Mouse (Mus musculus): ENCODE data around the gene Ralgps2. TPM values are rescaled to one million over a fixed set of nuclear protein-coding genes. Genes with fewer than 3 reads are reported as not detected.

The Ralgps2 gene
- total RNA-seq, 2 experiments from 2014 or later = 35.6 to 39.9 TPM

DNA sequence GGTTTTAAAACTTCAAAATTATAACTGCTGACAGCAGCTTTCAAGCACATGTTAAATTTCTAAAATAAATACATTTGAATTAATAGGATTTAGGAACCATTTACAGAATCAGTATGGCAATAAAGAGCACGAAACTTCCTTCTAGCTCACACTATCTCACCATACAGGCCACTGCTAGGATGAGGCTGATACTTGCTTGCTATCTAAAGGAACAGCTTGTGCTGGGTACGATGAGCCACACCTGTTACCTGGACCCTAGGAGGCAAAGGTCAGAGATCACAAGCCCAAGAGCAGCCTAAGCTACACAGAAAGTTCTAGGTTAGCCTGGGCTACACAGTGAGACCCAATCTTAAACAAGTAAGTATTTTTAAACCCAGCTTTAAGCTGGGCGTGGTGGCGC is 30.2 kb downstream of the Ralgps2 start:
- DNase-seq (ENCODE audit: low spot score in 2 of 2) = no peak

DNA sequence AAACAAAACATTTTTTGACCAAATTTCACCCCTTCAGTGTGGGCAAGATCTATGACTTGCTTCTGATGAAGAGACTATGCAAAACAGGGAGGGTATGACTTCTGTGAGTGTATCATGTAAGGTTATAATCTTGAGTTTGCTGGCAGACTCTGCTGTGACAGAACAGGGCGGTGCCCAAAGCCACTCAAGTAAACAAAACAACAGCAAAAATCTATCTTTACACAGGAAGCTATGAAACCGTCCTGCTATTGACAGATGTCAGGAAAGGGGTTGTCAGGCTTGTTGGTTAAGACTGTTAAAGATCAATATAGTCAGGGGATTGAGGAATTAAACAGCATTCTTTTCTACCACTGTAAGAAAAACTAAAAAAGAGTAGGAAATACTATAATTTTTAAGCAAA is 33.8 kb downstream of the Ralgps2 start:
- DNase-seq (ENCODE audit: low spot score in 2 of 2) = no peak

DNA sequence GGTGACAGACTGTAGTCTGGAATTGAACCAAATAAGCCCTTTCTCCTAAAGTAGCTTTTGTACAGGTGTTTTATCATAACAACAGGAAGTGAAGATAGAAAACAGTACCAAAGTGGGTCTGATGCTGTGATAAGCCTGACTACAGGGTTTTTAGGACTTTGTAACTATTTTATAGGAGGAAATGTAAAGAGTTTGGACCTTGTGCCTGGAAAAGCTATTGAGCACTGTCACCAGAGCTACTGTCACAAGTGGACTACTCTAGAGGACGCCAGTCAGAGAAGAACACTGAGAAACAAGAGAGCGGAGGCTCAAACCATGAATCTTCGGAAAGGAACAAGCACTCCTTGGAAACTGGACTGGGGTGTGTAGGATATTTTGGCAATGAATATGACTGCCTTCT is 35.5 kb downstream of the Ralgps2 start:
- no peak for DNase-seq (ENCODE audit: low spot score in 2 of 2)

DNA sequence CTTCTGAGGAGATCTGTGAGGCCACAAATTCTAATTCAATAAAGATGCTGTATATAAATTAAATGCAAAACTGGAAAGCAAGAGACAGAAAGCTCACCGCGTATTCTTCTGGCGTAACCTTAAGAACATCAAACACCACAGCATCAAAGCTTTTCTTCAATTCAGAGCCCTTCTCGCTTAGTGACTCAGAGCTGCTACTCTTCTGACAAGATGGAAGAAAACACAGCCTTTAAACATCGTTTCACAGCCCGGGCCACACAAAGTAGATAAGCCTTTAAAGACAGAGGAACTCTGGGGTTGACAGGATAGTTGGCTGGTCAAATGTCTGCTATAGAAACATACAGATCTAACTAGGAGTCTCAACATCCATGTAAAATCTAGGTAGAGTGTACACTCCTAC is 37.7 kb downstream of the Ralgps2 start:
- no peak for DNase-seq (ENCODE audit: low spot score in 2 of 2)

DNA sequence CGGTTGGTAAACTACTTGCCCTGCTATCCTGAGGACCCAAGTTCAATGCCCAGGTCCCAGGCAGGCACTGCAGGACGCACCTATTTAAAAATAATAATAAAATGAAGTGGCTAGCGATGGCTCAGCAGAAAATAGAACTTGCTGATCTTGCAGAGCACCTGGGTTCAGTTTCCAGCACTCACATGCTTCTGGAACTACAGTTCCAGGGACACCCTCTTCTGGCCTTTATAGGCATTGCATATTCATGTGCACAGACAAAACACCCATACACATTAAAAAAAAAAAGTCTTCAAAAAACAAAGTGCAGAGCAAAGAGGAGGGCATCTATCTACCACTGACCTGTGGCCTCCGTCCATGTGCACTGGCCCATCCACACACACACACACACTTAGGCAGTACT is 47.9 kb downstream of the Ralgps2 start:
- DNase-seq (ENCODE audit: low spot score in 2 of 2) = no peak

DNA sequence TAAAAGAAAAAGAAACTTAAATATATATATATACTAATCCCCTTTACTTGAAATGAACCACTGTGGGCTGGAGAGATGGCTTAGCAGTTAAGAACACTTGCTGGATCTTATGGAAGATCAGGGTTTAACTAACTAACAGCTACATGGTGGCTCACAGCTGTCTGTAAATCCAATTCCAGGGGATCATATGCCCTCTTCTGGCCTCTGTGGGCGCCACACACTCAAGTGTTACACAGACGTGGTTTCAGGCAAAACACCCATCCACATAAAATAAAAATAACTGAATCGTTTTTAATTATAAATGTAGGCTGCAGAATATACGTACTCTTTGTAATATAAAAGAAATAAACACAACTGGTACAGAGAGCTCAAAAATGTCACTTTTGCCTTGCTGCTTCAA is 50.6 kb downstream of the Ralgps2 start:
- DNase-seq (ENCODE audit: low spot score in 2 of 2) = no peak

DNA sequence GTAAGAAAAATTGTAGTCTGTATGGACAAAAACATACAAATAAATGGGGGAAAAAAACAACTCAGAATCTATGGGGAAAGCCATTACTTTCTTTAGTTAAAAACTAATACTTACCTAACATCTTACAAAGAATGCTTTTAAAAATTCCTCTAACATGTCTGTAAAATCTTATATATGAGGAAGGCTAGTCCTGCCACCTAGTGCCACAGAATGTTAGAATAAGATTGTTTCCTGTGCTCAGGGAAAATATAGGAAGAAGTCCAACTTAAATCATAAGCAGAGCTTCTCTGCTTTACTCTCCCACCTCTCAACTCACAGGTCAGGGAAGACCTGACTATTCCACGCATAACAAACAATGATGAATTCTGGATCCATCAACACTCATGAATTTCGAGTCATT is 53.5 kb downstream of the Ralgps2 start:
- no peak for DNase-seq (ENCODE audit: low spot score in 2 of 2)

DNA sequence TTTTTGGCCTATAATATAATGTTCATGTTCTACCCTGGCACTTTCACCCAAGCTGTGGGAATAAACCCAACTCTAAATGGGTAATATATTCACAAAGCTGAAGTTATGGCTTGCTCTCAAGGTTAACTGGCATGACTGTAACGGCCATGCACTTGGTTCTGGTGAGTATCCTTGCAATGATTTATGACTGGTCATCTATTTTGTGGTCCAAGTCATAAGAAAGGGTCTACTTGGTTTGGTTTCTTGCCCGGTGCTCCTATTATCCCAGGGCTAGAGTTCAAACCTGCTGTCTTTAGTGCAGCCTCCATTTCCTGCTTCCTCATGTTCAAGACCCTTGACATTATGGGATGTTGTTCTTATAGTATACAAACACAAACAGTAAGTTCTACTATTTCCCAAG is 54.6 kb downstream of the Ralgps2 start:
- DNase-seq (ENCODE audit: low spot score in 2 of 2) = no peak

DNA sequence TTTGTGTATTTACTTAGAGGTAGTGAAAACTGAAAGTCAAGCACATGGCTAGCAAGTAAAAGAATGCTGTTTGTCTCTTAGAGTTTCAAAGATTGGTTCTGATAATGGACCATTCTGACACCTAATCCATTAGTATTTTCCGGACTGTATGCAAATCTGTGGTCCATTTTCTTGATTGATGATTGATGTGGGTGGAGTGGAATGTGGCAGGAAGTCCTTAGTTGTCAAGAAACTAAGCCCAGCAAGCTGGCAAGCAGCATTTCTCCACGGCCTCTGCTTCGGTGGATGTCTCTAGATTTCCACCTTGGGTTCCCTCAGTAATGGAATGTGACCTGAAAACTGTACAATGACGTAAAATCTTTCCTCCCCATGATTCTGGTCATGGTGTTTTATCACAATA is 68.8 kb downstream of the Ralgps2 start:
- no peak for DNase-seq (ENCODE audit: low spot score in 2 of 2)

DNA sequence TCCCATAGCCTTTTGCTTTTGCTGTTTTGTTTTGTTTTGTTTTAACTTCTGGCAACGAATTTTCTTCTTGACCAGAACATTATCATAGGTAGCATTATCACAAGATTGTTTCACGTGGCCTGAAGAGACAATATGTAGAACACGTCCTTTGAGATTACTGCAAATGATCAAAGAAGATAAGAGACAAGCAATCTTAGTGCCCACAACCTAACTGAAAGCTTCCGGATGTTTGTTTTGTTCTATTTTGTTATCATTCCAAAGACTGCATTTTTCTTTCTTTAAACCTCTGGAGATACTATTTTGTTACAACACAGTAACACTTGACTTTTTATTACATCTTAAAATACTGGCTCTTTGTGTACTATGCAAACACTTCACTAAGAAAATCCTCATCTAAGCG is 69.4 kb downstream of the Ralgps2 start:
- DNase-seq (ENCODE audit: low spot score in 2 of 2) = no peak

DNA sequence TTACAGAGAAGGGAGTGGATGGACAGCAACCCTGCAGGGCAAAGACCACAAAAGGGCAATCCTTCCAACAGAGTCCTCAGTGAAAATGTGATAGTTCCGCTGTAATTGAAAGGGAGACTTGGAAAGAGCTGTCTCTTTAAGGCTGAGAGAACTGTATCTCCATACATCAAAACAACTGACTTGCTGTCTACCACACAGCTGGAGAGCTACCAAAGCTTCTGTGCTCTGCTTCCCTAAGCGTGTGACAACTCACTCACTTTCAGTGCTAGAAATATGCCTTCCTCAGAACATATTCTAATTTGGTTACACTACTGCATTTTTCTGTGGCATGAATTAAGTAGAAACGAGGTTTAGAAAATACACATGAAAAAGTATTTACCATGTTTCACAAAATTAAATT is 75.2 kb downstream of the Ralgps2 start:
- DNase-seq (ENCODE audit: low spot score in 2 of 2) = no peak

DNA sequence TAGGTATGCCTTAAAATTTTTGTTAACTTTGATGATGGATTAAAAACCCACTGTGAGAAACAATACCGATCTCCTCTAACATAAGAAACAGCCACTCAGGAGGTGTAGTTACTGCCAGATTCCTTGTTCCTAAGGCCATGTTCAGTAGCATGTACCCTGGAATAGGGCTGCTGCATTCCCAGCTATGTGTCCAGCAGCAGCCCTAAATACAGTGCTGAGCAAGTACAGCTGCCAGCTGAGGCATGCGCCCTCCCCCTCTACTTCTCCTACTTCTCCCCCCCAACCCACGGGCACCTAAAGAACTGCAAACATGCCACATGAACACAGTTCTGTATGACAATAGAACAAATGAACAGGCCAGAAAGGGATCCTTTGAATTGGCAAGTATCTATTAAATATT is 75.7 kb downstream of the Ralgps2 start:
- DNase-seq (ENCODE audit: low spot score in 2 of 2) = no peak

DNA sequence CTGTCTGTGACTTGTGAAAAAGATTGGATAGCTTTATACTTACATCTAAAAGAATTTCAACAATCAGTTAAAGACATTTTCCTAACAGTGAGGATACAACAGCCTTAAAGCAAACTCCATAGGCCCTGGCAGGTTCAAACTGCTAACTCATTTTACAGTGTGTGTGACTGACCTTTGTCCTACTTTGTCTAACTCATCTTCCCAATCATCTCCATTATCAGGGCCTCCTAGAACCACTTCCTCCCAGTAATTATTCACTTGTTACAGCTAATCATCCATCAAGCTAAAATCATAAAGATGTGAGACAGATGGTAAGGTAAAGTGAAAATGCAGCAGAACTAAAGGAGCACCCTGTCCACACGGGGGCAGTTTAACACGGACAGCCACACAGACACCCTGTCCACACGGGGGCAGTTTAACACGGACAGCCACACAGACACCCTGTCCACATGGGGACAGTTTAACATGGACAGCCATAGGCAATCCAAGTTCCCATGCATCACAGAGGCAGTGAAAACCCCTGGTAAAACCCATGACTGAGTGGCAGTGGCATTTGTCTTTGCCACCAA is 77.9 kb downstream of the Ralgps2 start:
- no peak for DNase-seq (ENCODE audit: low spot score in 2 of 2)

DNA sequence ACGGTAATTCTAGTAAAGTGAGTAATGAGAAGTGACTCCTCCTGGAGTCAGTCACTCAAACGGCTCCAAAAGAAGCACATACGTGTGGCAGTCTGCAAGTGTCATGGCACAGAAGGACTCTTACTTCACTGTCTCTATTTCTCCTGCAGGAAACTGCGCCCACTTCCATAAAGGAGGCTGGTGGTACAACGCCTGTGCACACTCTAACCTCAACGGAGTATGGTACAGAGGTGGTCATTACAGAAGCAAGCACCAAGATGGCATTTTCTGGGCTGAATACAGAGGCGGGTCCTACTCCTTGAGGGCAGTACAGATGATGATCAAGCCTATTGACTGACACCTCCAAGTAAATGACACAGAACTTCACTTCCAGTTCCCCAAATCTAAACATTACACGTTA is 79.2 kb downstream of the Ralgps2 start:
- DNase-seq (ENCODE audit: low spot score in 2 of 2) = no peak

DNA sequence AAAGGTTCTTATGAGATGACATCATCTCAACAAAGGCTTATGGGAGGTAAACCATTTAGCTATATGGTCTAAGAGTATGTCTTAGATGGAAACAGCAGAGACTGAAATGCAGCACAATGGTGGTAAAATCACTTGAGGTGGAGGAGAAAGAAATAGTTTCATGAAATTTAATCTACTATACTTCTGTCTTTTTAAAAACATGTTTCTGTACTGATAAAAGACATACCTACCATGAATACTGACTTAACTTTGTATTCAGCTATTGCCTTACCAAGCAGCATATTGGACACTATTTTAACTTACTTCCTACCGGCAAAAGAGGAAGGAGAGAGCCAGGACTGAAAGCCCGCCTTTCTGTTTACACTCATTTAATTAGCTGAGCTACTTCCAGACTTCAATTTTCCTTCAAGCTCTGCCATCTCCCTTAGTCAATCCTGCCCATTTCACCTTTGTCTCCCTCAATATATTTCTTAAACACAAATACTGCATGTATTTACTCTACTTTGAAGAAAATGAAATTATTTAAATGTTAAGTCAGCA is 79.6 kb downstream of the Ralgps2 start:
- no peak for DNase-seq (ENCODE audit: low spot score in 2 of 2)

DNA sequence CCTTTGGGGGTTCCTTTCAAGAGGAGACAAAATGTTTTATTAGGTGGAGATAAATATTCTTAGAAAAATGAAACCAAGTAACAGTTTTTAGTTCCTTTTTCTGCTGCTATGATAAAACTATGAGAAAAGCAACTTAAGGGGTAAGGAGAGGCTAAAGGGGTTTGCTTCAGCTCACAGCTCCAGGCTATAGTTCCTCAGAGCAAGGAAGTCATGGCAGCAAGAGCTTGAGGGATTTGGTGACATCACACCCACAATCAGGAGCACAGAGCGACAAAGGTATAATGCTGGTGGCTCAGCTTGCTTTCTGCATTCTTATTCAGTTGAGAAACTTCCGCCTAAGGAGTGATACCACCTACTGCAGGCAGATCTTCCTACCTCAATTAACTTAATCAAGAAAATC is 80.3 kb downstream of the Ralgps2 start:
- no peak for DNase-seq (ENCODE audit: low spot score in 2 of 2)

DNA sequence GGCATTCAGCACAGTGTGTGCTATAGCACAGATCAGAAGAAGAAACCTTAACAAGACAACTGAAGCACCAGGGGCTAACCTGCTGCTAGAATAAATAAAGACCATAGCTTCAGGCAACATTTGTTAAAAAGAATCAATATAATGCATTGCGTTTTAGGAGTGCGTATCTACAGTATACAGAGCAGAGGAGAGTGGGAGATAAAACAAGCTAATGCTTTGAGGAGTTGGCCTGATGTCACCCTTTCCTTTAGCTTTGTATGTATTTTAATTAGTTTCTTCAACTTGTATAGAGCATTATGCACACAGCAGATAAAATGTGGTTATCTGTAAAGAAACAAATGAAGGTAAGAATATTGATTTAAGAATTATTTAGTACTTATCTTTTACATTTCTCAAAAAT is 82.8 kb downstream of the Ralgps2 start:
- no peak for DNase-seq (ENCODE audit: low spot score in 2 of 2)

DNA sequence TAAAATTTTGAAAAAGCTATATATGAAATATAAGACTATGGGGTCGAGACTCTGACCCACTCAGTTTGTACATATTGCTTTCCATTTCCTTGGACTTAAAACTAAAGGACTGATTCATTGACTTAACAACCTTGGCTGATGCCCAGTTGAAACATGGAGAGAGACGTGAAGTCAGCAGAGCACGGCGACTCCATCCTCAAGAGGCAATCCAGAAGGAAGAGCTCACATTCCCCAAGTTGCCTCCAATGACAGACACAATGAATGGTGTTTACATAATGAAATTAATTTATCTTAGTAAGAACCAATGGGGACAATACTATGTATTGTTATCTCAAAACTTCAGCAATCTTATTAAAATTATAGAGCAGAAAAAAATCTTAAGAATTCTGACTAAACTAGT is 84.9 kb downstream of the Ralgps2 start:
- DNase-seq (ENCODE audit: low spot score in 2 of 2) = no peak

DNA sequence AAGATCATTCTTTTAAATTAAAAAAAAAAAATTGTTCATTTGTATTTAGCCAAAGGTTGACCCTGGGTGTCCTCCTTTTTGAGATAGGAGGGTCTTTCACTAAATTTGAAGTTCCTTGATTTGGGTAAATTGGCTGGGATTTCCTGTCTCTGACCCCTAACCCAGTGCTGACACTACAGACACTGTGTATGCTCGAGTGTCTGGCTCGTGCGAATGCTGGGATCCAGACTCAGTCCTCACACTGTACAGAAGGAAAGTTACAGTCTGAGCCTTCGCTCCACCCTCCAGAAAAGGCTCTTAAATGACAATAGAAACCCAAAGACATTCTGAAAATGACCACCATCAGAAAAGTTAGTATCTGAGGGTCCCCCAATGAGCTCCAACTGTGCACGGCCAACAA is 86.6 kb downstream of the Ralgps2 start:
- no peak for DNase-seq (ENCODE audit: low spot score in 2 of 2)

DNA sequence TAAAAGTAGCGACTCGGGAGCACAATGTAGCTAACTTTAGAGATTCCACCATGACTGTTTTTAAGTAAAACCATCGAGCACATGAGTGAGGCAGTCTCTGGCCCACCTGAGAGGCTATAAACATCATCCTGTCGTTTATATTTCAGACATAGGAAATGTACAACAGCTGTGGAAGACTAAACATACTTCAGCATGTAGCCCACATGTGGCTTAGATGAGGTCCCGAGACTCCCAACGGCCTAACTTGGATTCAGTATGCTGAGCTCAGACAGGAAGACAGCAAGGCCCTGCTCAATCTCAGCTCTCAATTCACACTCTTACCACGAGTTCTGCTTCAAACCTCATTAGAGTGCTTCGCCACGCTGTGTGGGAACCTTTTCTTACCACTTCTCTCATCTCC is 87.0 kb downstream of the Ralgps2 start:
- no peak for DNase-seq (ENCODE audit: low spot score in 2 of 2)

DNA sequence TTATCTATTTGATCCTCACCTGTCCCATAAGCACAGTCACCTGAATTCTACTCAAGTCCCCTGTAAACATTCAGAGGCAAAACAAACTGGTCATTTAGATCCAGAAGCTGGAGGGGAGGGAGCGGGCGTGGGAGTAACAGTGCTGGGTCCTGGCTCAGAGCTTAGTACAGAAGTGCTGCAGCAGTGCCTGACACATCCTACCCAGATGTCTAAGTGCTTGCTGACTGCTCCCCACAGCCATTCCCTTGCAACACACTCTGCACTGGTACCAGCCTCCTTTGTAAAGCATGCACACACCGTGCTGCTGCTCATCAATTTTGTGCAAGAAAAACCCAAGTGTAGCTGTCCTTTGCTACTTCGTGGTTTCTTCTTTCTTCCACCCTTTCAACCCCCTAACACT is 92.3 kb downstream of the Ralgps2 start:
- no peak for DNase-seq (ENCODE audit: low spot score in 2 of 2)

DNA sequence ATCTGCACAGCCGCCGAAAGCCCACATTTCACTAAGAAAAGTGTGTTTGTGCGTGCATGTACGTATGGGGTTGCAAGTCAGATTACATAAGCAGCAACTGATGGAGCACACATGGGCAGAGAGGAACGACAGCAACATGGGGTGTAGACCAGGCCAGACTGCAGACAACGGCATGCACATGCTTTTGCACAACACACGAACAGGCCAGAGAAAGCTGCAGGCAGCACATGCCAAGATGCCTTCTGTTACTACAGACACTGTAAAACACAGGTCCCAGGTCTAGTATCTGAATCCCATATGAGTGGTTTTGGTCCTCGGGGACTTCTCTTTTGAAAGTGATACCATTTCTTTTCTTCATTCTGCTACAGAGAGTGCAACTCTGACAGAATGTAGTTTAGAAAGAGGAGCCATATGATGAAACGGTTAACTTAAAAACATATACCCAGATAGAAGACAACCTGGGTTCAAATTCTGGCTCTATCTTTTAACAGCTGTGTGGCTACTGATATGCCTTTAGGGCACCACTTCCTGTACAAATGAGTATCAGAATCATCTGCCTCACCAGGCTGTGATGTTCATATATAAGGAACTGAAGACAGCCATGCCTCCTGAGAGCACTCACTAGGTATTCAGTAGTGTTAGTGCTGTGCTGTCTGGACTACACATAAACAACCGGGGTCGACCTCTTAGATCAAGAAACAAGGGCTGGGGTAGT is 97.6 kb downstream of the Ralgps2 start:
- DNase-seq (ENCODE audit: low spot score in 2 of 2) = no peak

DNA sequence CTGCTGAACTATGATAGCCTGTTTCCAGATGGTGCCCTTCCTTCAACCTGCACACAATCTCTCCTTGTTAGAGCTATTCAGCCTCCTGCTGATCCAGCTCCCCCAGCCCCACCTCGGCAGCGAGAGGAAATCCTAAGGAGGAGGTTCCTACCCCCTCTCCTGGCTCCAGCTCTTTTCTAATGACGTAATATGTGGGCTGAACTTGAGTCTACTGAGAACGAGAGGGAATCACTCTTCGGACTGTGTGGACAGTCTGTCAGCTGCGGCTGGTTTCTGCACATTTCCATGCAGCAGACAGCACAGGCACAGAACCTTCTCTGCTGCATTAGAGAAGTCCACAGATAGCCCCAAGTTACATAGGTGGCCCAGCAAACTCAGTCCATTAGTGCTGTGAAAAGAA is 100.7 kb downstream of the Ralgps2 start:
- DNase-seq (ENCODE audit: low spot score in 2 of 2) = peak in 1 of 2 experiments; percentile 22

Data from adrenal gland, postnatal 4 days (tissue).